Mouse (Mus musculus): ENCODE data around the gene Tectb. TPM values are rescaled to one million over a fixed set of nuclear protein-coding genes. Genes with fewer than 3 reads are reported as not detected.
A peak's percentile ranks its signal among the peaks of the same experiment; 100 is the strongest.

Tectb gene
- polyA plus RNA-seq, 1 experiment from 2014 or later, result 0.09 TPM

DNA sequence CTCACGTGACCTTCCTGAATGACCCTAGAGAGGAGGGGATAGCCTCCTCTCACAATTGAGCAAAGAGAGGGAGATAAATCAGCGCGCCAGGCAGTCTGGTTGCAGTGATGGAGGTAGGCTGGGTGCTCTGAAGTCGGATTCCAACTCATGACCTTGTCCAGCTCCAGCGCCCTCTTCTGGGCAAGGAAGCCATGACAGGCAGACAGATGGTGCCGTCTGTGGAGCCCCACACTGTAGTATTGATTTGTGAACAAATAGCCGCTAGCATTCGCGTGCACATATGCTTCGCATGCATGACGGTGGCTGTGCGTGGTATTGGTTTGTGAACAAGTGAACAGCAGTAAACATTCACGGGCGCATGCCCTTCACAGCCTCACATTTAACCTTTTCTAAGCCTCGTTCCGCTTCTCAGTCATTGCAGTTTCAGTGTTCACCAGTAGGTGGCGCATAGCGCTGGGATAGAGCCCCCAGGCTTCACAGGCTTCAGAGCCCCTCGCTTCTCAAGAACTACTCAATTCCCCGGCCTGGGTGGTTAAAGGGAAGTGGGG, 37.7 kb downstream of the Tectb start:
- peaks cover 18% of the 10 kb centered on the region for H3K4me1 ChIP-seq (ENCODE audit: insufficient read depth)
- H3K9me3 ChIP-seq (ENCODE audit: low read length), result no peaks in the 10 kb centered on the region
- TF ChIP-seq CTCF (IDR thresholded peaks at IDR 0.05; ENCODE audit: low read depth) (peak; percentile 88), EP300 (IDR thresholded peaks at IDR 0.05; ENCODE audit: low read depth) (no peak)
- ATAC-seq (peak; percentile 78), DNase-seq (peak; percentile 91)
- no peaks in the 10 kb centered on the region for H3K36me3 ChIP-seq (replicated peaks; ENCODE audit: insufficient read depth, low read length)
- H3K9ac ChIP-seq (replicated peaks), result peak overlapping the region; percentile 61
- peak overlapping the region; percentile 88 for H3K27ac ChIP-seq (ENCODE audit: low read depth)
- H3K4me2 ChIP-seq (ENCODE audit: low read depth, low read length), result peak overlapping the region; percentile 85
- 2% methylated on average over 20 of the region's 20 CpGs for WGBS (ENCODE audit: insufficient replicate concordance)
- H3K27me3 ChIP-seq (ENCODE audit: insufficient read depth, low read length), result no peaks in the 10 kb centered on the region
- peak overlapping the region; percentile 51 for H3K4me3 ChIP-seq (ENCODE audit: low read depth, low read length)

DNA sequence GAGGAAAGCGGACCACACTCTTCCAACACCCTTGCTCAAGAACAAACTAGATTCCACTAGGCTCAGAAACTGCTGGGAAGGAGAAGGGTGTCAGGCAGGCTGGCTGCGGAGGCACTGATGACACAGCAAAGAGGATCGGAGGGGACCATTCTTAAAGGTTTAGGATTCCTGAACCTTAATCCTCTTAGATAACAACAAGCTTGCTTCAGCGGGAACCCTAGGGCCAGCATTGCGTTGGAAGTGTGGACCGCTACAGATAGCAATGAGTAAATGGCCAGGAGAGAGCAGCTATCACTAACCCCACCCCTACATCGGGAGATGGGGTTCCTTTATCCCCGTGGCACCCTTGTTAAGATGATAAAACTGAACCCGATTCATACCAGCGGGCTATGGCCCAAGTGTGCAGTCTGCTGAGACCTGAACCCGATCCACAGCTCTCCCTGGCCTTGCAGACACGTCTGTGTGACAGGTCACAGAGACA, 38.2 kb downstream of the Tectb start:
- 16% methylated on average over 12 of the region's 12 CpGs for WGBS (ENCODE audit: insufficient replicate concordance)
- DNase-seq, result peak; percentile 67

DNA sequence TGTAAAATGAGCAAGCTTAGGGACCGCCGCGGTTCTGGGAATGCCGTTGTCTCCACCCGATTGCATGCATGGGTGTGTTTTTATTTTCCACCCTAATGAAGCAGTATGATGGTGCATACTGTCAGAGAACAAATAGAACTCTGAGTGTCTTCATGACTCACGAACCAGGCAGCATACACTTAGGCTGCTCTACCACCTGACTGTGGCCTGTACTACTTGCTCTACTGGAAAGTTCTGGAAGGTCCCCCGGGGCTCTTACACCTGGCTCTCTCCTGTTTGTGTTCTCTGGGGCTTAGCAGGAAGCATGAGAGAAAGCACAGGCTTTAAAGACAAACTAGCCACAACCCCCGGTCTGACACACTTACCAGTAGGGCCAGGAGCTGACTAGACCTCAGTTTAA, 38.8 kb downstream of the Tectb start:
- Histone ChIP-seq H3K4me3 (ENCODE audit: low read depth, low read length) (no peak overlapping the region), H3K9me3 (ENCODE audit: low read length) (no peaks in the 10 kb centered on the region), H3K4me2 (ENCODE audit: low read depth, low read length) (peak overlapping the region; percentile 85), H3K27ac (ENCODE audit: low read depth) (peak overlapping the region; percentile 88), H3K27me3 (ENCODE audit: insufficient read depth, low read length) (no peaks in the 10 kb centered on the region), H3K4me1 (ENCODE audit: insufficient read depth) (peaks cover 18% of the 10 kb centered on the region), H3K9ac (replicated peaks) (peak overlapping the region; percentile 61), H3K36me3 (replicated peaks; ENCODE audit: insufficient read depth, low read length) (no peaks in the 10 kb centered on the region)
- TF ChIP-seq EP300 (IDR thresholded peaks at IDR 0.05; ENCODE audit: low read depth), result no peak
- ATAC-seq (no peak; the same call in 1 of the 2 replicates), DNase-seq (no peak)
- WGBS (ENCODE audit: insufficient replicate concordance), result 60% methylated on average over 8 of the region's 8 CpGs

More for the DNA sequence above, 38.2 kb downstream of the Tectb start:
- no peaks in the 10 kb centered on the region for H3K36me3 ChIP-seq (replicated peaks; ENCODE audit: insufficient read depth, low read length)
- H3K4me1 ChIP-seq (ENCODE audit: insufficient read depth), result peaks cover 18% of the 10 kb centered on the region
- peak; percentile 93 for ATAC-seq
- peak overlapping the region; percentile 61 for H3K9ac ChIP-seq (replicated peaks)
- peak overlapping the region; percentile 85 for H3K4me2 ChIP-seq (ENCODE audit: low read depth, low read length)
- H3K9me3 ChIP-seq (ENCODE audit: low read length), result no peaks in the 10 kb centered on the region
- peak overlapping the region; percentile 51 for H3K4me3 ChIP-seq (ENCODE audit: low read depth, low read length)
- H3K27ac ChIP-seq (ENCODE audit: low read depth), result peak overlapping the region; percentile 88
- H3K27me3 ChIP-seq (ENCODE audit: insufficient read depth, low read length), result no peaks in the 10 kb centered on the region
- TF ChIP-seq EP300 (IDR thresholded peaks at IDR 0.05; ENCODE audit: low read depth), result peak; percentile 95
- TF ChIP-seq CTCF (IDR thresholded peaks at IDR 0.05; ENCODE audit: low read depth), result no peak

DNA sequence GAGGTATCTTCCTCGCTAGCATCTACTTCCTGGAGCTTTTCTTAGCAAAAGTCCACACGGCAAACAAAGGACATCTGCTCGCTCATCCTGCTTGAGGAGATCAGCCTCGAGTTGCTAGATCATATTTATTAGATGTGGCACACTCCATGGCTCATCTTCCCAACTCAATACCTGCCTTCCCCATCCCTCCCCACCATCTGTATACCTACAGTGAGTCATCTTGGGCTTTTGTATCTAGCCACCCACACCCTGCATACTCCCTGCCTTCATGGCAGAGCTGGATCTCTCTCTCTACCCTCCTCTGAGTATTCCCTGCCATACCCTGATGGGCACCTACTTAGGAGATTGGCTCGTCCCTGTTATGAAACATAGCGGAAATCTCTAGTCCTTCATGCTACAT, 40.7 kb downstream of the Tectb start:
- ATAC-seq, result no peak
- H3K9me3 ChIP-seq (ENCODE audit: low read length), result no peaks in the 10 kb centered on the region
- H3K9ac ChIP-seq (replicated peaks), result no peak overlapping the region
- no peak overlapping the region for H3K4me2 ChIP-seq (ENCODE audit: low read depth, low read length)
- no peak for TF ChIP-seq EP300 (IDR thresholded peaks at IDR 0.05; ENCODE audit: low read depth)
- TF ChIP-seq CTCF (IDR thresholded peaks at IDR 0.05; ENCODE audit: low read depth), result no peak
- 68% methylated on average over 6 of the region's 6 CpGs for WGBS (ENCODE audit: insufficient replicate concordance)
- DNase-seq, result no peak
- H3K27ac ChIP-seq (ENCODE audit: low read depth), result no peak overlapping the region
- no peaks in the 10 kb centered on the region for H3K36me3 ChIP-seq (replicated peaks; ENCODE audit: insufficient read depth, low read length)
- H3K4me3 ChIP-seq (ENCODE audit: low read depth, low read length), result no peak overlapping the region
- no peaks in the 10 kb centered on the region for H3K27me3 ChIP-seq (ENCODE audit: insufficient read depth, low read length)
- H3K4me1 ChIP-seq (ENCODE audit: insufficient read depth), result peaks cover 18% of the 10 kb centered on the region

DNA sequence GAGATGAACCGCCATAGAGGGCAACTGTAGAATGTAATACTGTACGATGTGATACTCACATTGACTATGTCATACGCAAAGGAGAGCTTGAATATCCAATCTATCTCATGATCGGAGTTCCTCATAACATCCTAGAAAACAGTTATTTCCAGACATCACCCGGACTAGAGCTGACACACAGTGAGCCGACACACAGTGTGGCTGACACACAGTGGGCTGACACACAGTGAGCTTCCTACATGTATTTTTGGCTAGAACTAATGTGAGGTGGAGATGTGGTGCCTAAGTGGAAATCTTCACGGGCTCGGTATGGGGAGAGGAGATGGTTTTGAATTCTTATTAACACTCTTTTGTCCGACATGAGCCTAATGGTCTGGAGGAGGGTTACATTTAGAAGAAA, 41.7 kb downstream of the Tectb start:
- Histone ChIP-seq H3K4me3 (ENCODE audit: low read depth, low read length) (no peak overlapping the region), H3K4me2 (ENCODE audit: low read depth, low read length) (no peak overlapping the region), H3K4me1 (ENCODE audit: insufficient read depth) (peaks cover 18% of the 10 kb centered on the region), H3K27ac (ENCODE audit: low read depth) (no peak overlapping the region), H3K9ac (replicated peaks) (no peak overlapping the region), H3K27me3 (ENCODE audit: insufficient read depth, low read length) (no peaks in the 10 kb centered on the region), H3K9me3 (ENCODE audit: low read length) (no peaks in the 10 kb centered on the region), H3K36me3 (replicated peaks; ENCODE audit: insufficient read depth, low read length) (no peaks in the 10 kb centered on the region)
- ATAC-seq (no peak), DNase-seq (no peak)
- WGBS (ENCODE audit: insufficient replicate concordance), result 88% methylated on average over 9 of the region's 9 CpGs
- TF ChIP-seq EP300 (IDR thresholded peaks at IDR 0.05; ENCODE audit: low read depth) (no peak), CTCF (IDR thresholded peaks at IDR 0.05; ENCODE audit: low read depth) (no peak)

DNA sequence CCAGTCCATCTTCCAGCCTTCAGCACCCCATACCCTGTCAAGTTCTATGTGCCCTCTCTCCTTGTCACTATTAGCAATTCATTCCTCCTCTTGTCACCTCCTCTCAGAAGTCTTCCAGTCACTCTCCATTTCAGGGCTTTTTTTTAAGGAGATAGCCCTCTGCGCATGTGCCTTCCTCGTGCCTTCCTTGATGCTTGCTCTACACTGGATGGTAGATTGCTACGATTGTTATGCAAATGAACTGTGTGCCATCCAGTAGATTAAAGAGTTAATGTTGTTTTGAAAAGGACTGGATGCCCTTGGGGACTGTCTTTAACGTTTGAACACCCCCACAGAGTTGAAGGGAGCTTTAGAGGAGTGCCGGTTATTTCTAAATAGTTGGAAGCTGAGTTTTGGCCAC, 46.1 kb downstream of the Tectb start:
- H3K36me3 ChIP-seq (replicated peaks; ENCODE audit: insufficient read depth, low read length), result no peaks in the 10 kb centered on the region
- TF ChIP-seq EP300 (IDR thresholded peaks at IDR 0.05; ENCODE audit: low read depth), result no peak
- no peak for TF ChIP-seq CTCF (IDR thresholded peaks at IDR 0.05; ENCODE audit: low read depth)
- no peaks in the 10 kb centered on the region for H3K4me1 ChIP-seq (ENCODE audit: insufficient read depth)
- ATAC-seq (no peak), DNase-seq (no peak)
- 65% methylated on average over 5 of the region's 5 CpGs for WGBS (ENCODE audit: insufficient replicate concordance)
- H3K4me2 ChIP-seq (ENCODE audit: low read depth, low read length), result no peak overlapping the region
- no peak overlapping the region for H3K27ac ChIP-seq (ENCODE audit: low read depth)
- no peaks in the 10 kb centered on the region for H3K9me3 ChIP-seq (ENCODE audit: low read length)
- H3K27me3 ChIP-seq (ENCODE audit: insufficient read depth, low read length), result no peaks in the 10 kb centered on the region
- H3K4me3 ChIP-seq (ENCODE audit: low read depth, low read length), result no peak overlapping the region
- no peak overlapping the region for H3K9ac ChIP-seq (replicated peaks)

All from liver, postnatal 0 days (tissue).